Mouse (Mus musculus) small intestine, adult 2 months (tissue): ENCODE measurements around the gene Plekhh2.

Source experiments
- CTCF ChIP-seq: fragments of 200-500 bp; IDR thresholded peaks from 2 replicates; pipeline ENCODE4 v1.5.1; 2012; ENCODE audit warnings: low read depth, mild to moderate bottlenecking, control low read depth, inconsistent platforms, low read length, moderate library complexity, mixed read lengths; ENCODE audit not compliant: insufficient replicate concordance, insufficient read length; ENCODE audit errors: extremely low read depth
- POLR2A ChIP-seq: fragments of 200-500 bp; IDR thresholded peaks from 2 replicates; pipeline ENCODE4 v1.6.1; 2012; ENCODE audit warnings: low read depth, mild to moderate bottlenecking, control low read depth, inconsistent platforms, low read length, moderate library complexity

DNA sequence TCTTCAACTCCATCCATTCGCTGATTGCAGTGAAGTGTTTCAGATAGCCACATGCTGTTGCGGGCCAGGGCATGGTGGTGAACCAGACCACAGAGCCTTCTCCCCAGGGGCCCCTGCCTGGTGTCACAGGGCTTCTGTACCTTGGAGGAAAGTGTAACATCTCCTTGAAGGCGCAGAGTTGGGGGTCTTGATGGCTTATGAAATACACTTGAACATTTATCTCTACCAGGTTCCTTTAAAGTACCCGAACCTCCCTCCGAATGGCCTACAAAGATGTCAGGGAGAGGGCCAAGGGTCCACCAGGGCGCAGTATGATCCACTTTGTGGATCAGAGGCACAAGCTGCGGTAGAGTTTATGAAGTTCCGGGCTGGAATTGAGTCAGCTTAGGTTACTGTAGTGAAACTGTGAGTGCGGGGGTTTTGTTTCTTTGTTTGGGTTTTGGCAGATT, 115.2 kb downstream of the Plekhh2 start:
- TF ChIP-seq POLR2A (no peak), CTCF (no peak)
